Mouse (Mus musculus): ENCODE measurements around the gene Inf2. TPM values are rescaled to one million over a fixed set of nuclear protein-coding genes. Genes with fewer than 3 reads are reported as not detected.

Gene Inf2
- polyA plus RNA-seq, 1 experiment, result 26.3 TPM

DNA sequence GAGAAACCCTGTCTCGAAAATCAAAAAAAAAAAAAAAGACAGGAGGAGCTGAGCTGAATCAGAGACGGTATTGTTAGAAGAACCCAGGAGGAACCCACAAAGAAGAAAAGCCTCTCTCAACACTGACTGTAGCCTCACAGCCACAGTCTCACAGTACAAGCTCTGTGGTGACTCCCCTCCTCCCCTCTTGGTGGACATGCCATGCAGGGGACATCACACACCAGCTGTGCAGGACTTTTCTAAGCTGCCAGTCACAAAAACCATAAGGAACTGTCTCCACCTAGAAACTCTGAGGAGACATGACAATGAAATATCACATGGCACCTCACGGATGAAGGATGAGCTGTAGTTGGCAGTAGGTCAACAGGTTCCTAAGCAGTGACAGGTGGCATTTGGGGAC lies 27.4 kb upstream of the Inf2 start:
- no peaks in the 10 kb centered on the region for H3K36me3 ChIP-seq (ENCODE audit: control insufficient read depth, insufficient read depth, low read length)
- 74% methylated on average over 3 of the region's 3 CpGs for WGBS
- H3K27ac ChIP-seq (ENCODE audit: control insufficient read depth, insufficient read depth, low read length), result no peak overlapping the region
- TF ChIP-seq CTCF (IDR thresholded peaks at IDR 0.05; ENCODE audit: borderline replicate concordance, control insufficient read depth, extremely low read depth, insufficient read depth, low read length, poor library complexity) (no peak), POLR2A (IDR thresholded peaks at IDR 0.05; ENCODE audit: control insufficient read depth, extremely low read depth, insufficient read depth, low read length, poor library complexity) (no peak)
- H3K4me3 ChIP-seq (ENCODE audit: control insufficient read depth, insufficient read depth, low read length), result no peak overlapping the region
- no peak for DNase-seq
- no peaks in the 10 kb centered on the region for H3K27me3 ChIP-seq (ENCODE audit: control insufficient read depth, insufficient read depth, low read length)
- H3K4me1 ChIP-seq (replicated peaks; ENCODE audit: control insufficient read depth, insufficient read depth, low read length), result no peaks in the 10 kb centered on the region

GRCm38 (mm10) chr12:112562462-112562861 lies 26.1 kb upstream of the Inf2 start:
- Histone ChIP-seq H3K27me3 (ENCODE audit: control insufficient read depth, insufficient read depth, low read length) (no peaks in the 10 kb centered on the region), H3K4me3 (ENCODE audit: control insufficient read depth, insufficient read depth, low read length) (no peak overlapping the region), H3K4me1 (replicated peaks; ENCODE audit: control insufficient read depth, insufficient read depth, low read length) (no peaks in the 10 kb centered on the region), H3K36me3 (ENCODE audit: control insufficient read depth, insufficient read depth, low read length) (no peaks in the 10 kb centered on the region), H3K27ac (ENCODE audit: control insufficient read depth, insufficient read depth, low read length) (no peak overlapping the region)
- TF ChIP-seq POLR2A (IDR thresholded peaks at IDR 0.05; ENCODE audit: control insufficient read depth, extremely low read depth, insufficient read depth, low read length, poor library complexity) (no peak), CTCF (IDR thresholded peaks at IDR 0.05; ENCODE audit: borderline replicate concordance, control insufficient read depth, extremely low read depth, insufficient read depth, low read length, poor library complexity) (no peak)
- no peak for DNase-seq
- WGBS, result 55% methylated on average over 5 of the region's 5 CpGs

DNA sequence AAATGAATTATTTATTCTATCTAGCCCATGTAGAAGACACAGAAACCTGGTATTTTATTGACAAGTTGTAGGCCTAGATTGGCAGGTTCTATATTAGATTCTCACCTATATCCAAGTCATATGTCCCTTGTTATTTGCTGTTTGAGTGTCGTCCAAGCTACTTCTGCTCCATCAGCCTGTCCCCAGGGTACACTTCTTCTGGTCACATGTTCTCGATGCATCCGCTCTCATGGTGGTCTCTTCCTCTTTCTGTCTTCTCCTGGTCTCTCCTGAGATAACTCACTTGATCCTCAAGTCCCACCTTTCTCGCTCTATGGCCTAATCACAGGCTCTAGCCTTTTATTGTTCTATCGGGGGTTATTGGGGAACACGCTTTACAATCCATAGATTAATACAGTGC lies 25.6 kb upstream of the Inf2 start:
- Histone ChIP-seq H3K4me3 (ENCODE audit: control insufficient read depth, insufficient read depth, low read length) (no peak overlapping the region), H3K4me1 (replicated peaks; ENCODE audit: control insufficient read depth, insufficient read depth, low read length) (no peaks in the 10 kb centered on the region), H3K36me3 (ENCODE audit: control insufficient read depth, insufficient read depth, low read length) (no peaks in the 10 kb centered on the region), H3K27me3 (ENCODE audit: control insufficient read depth, insufficient read depth, low read length) (no peaks in the 10 kb centered on the region), H3K27ac (ENCODE audit: control insufficient read depth, insufficient read depth, low read length) (no peak overlapping the region)
- TF ChIP-seq POLR2A (IDR thresholded peaks at IDR 0.05; ENCODE audit: control insufficient read depth, extremely low read depth, insufficient read depth, low read length, poor library complexity) (no peak), CTCF (IDR thresholded peaks at IDR 0.05; ENCODE audit: borderline replicate concordance, control insufficient read depth, extremely low read depth, insufficient read depth, low read length, poor library complexity) (no peak)
- WGBS, result 86% methylated on average over 6 of the region's 6 CpGs
- DNase-seq, result no peak

DNA sequence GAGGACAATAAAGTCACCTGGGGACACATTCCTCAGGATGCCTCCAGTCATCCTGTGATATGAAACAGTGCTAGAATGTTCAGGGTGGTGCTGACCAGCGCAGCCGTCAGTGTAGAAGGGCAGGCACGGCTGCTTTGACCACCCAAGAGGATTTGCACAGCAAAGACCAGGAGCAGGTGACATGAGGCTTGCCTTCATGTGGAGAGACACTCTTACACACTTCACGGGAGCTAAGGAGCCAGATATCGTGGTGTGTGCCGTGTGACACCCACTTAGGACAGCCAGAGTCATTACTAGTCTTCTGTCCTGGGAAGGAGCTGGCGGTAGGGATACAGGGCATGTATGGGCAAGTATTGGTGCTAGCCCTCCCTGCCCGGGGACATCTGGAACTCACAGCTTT lies 18.4 kb upstream of the Inf2 start:
- H3K4me1 ChIP-seq (replicated peaks; ENCODE audit: control insufficient read depth, insufficient read depth, low read length), result no peaks in the 10 kb centered on the region
- TF ChIP-seq CTCF (IDR thresholded peaks at IDR 0.05; ENCODE audit: borderline replicate concordance, control insufficient read depth, extremely low read depth, insufficient read depth, low read length, poor library complexity), result no peak
- no peak for TF ChIP-seq POLR2A (IDR thresholded peaks at IDR 0.05; ENCODE audit: control insufficient read depth, extremely low read depth, insufficient read depth, low read length, poor library complexity)
- DNase-seq, result no peak
- 97% methylated on average over 8 of the region's 8 CpGs for WGBS
- H3K4me3 ChIP-seq (ENCODE audit: control insufficient read depth, insufficient read depth, low read length), result no peak overlapping the region
- H3K27me3 ChIP-seq (ENCODE audit: control insufficient read depth, insufficient read depth, low read length), result no peaks in the 10 kb centered on the region
- H3K36me3 ChIP-seq (ENCODE audit: control insufficient read depth, insufficient read depth, low read length), result no peaks in the 10 kb centered on the region
- no peak overlapping the region for H3K27ac ChIP-seq (ENCODE audit: control insufficient read depth, insufficient read depth, low read length)

- Histone ChIP-seq H3K27me3 (ENCODE audit: control insufficient read depth, insufficient read depth, low read length) (no peaks in the 10 kb centered on the region), H3K4me3 (ENCODE audit: control insufficient read depth, insufficient read depth, low read length) (no peak overlapping the region), H3K4me1 (replicated peaks; ENCODE audit: control insufficient read depth, insufficient read depth, low read length) (no peaks in the 10 kb centered on the region), H3K27ac (ENCODE audit: control insufficient read depth, insufficient read depth, low read length) (no peak overlapping the region), H3K36me3 (ENCODE audit: control insufficient read depth, insufficient read depth, low read length) (no peaks in the 10 kb centered on the region)
- no peak for DNase-seq
- 66% methylated on average over 6 of the region's 6 CpGs for WGBS
- no peak for TF ChIP-seq POLR2A (IDR thresholded peaks at IDR 0.05; ENCODE audit: control insufficient read depth, extremely low read depth, insufficient read depth, low read length, poor library complexity)
- TF ChIP-seq CTCF (IDR thresholded peaks at IDR 0.05; ENCODE audit: borderline replicate concordance, control insufficient read depth, extremely low read depth, insufficient read depth, low read length, poor library complexity), result no peak
These were observed 17.5 kb upstream of the Inf2 start for GRCm38 (mm10) chr12:112571064-112571463.

GRCm38 (mm10) chr12:112575274-112575986 lies 13.2 kb upstream of the Inf2 start:
- Histone ChIP-seq H3K27ac (ENCODE audit: control insufficient read depth, insufficient read depth, low read length) (no peak overlapping the region), H3K27me3 (ENCODE audit: control insufficient read depth, insufficient read depth, low read length) (no peaks in the 10 kb centered on the region), H3K4me1 (replicated peaks; ENCODE audit: control insufficient read depth, insufficient read depth, low read length) (no peaks in the 10 kb centered on the region), H3K36me3 (ENCODE audit: control insufficient read depth, insufficient read depth, low read length) (no peaks in the 10 kb centered on the region), H3K4me3 (ENCODE audit: control insufficient read depth, insufficient read depth, low read length) (no peak overlapping the region)
- TF ChIP-seq POLR2A (IDR thresholded peaks at IDR 0.05; ENCODE audit: control insufficient read depth, extremely low read depth, insufficient read depth, low read length, poor library complexity), result no peak
- no peak for TF ChIP-seq CTCF (IDR thresholded peaks at IDR 0.05; ENCODE audit: borderline replicate concordance, control insufficient read depth, extremely low read depth, insufficient read depth, low read length, poor library complexity)
- 76% methylated on average over 8 of the region's 8 CpGs for WGBS
- no peak for DNase-seq

- H3K27me3 ChIP-seq (ENCODE audit: control insufficient read depth, insufficient read depth, low read length), result no peaks in the 10 kb centered on the region
- no peak overlapping the region for H3K4me3 ChIP-seq (ENCODE audit: control insufficient read depth, insufficient read depth, low read length)
- 79% methylated on average over 6 of the region's 6 CpGs for WGBS
- no peak for DNase-seq
- no peaks in the 10 kb centered on the region for H3K36me3 ChIP-seq (ENCODE audit: control insufficient read depth, insufficient read depth, low read length)
- H3K27ac ChIP-seq (ENCODE audit: control insufficient read depth, insufficient read depth, low read length), result no peak overlapping the region
- no peaks in the 10 kb centered on the region for H3K4me1 ChIP-seq (replicated peaks; ENCODE audit: control insufficient read depth, insufficient read depth, low read length)
- TF ChIP-seq POLR2A (IDR thresholded peaks at IDR 0.05; ENCODE audit: control insufficient read depth, extremely low read depth, insufficient read depth, low read length, poor library complexity) (no peak), CTCF (IDR thresholded peaks at IDR 0.05; ENCODE audit: borderline replicate concordance, control insufficient read depth, extremely low read depth, insufficient read depth, low read length, poor library complexity) (no peak)
These were observed 12.2 kb upstream of the Inf2 start for GRCm38 (mm10) chr12:112576341-112576740.

Data from thymus, adult 2 months (tissue).